Mouse (Mus musculus) limb, embryonic 14.5 days (tissue): ENCODE measurements around the gene Myo1d. TPM values are rescaled to one million over a fixed set of nuclear protein-coding genes. Genes with fewer than 3 reads are reported as not detected.

ENCODE experiments used
- ATAC-seq: fragments of 200-750 bp; cut with Nextera tagmentation; 2 replicates; pipeline ENCODE4 v1.8.0; 2017; ENCODE audit warnings: low read depth, moderate number of reproducible peaks, moderate TSS enrichment; ENCODE audit not compliant: low FRiP score
- DNase-seq: peaks from one replicate; pipeline ENCODE4 v3.0.0-alpha.2; 2015; ENCODE audit warnings: low spot score
- H3K27ac ChIP-seq: fragments of 300-500 bp; sonication (generic); replicated peaks from 2 replicates; pipeline ENCODE4 v1.5.1; 2014; ENCODE audit warnings: low read depth, mild to moderate bottlenecking, low read length, moderate library complexity, mixed read lengths
- H3K27me3 ChIP-seq: fragments of 300-500 bp; sonication (generic); 2 replicates; pipeline ENCODE4 v1.6.1; 2014; ENCODE audit warnings: low read length, mixed read lengths; ENCODE audit not compliant: control insufficient read depth, insufficient read depth
- H3K36me3 ChIP-seq: fragments of 300-500 bp; sonication (generic); 2 replicates; pipeline ENCODE4 v1.6.1; 2014; ENCODE audit warnings: mild to moderate bottlenecking, low read length, moderate library complexity, mixed read lengths; ENCODE audit not compliant: control insufficient read depth, insufficient read depth
- H3K4me1 ChIP-seq: fragments of 300-500 bp; sonication (generic); 2 replicates; pipeline ENCODE4 v1.6.1; 2014; ENCODE audit warnings: antibody characterized with exemption, low read length, mixed read lengths; ENCODE audit not compliant: control insufficient read depth, insufficient read depth
- H3K4me2 ChIP-seq: fragments of 300-500 bp; sonication (generic); replicated peaks from 2 replicates; pipeline ENCODE4 v1.6.1; 2014; ENCODE audit warnings: low read depth, mild to moderate bottlenecking, low read length, moderate library complexity; ENCODE audit not compliant: severe bottlenecking
- H3K4me3 ChIP-seq: fragments of 300-500 bp; sonication (generic); replicated peaks from 2 replicates; pipeline ENCODE4 v1.5.1; 2014; ENCODE audit warnings: low read length
- H3K9ac ChIP-seq: fragments of 300-500 bp; sonication (generic); 2 replicates; pipeline ENCODE4 v1.6.1; 2014; ENCODE audit warnings: mild to moderate bottlenecking, low read depth, low read length, moderate library complexity; ENCODE audit not compliant: severe bottlenecking
- H3K9me3 ChIP-seq: fragments of 300-500 bp; sonication (generic); 2 replicates; pipeline ENCODE4 v1.6.1; 2016; ENCODE audit warnings: low read length; ENCODE audit not compliant: control insufficient read depth
- POLR2A ChIP-seq: fragments of 200-500 bp; IDR thresholded peaks from 2 replicates; pipeline ENCODE4 v1.8.0; 2012; ENCODE audit warnings: inconsistent platforms, mild to moderate bottlenecking, moderate library complexity, borderline replicate concordance; ENCODE audit not compliant: insufficient read depth, insufficient read length; ENCODE audit errors: extremely low read depth
- WGBS: fragments of 180-500 bp; shearing (Covaris S2); extraction: QIAGEN DNeasy Blood & Tissue Kit; methylation state at CpG from one replicate; pipeline ENCODE4 v1.1.7; 2014; 5-methylcytosine and 5-hydroxymethylcytosine counted together
- polyA plus RNA-seq, 2 experiments: library from polyadenylated mRNA; depleted of rRNA in 1 of 2; stranded (reverse) in 1 of 2; unstranded in 1 of 2; fragments of >200 nt; fragmentation: Nextera tagmentation in 1 of 2; extraction: Ambion mirVana in 1 of 2; gene quantifications; 2 replicates each; pipeline versions ENCODE4 v1.2.1 to v1.2.3; 2012 to 2014

Myo1d gene
- polyA plus RNA-seq, 2 experiments: 6.6 to 8.3 TPM

DNA sequence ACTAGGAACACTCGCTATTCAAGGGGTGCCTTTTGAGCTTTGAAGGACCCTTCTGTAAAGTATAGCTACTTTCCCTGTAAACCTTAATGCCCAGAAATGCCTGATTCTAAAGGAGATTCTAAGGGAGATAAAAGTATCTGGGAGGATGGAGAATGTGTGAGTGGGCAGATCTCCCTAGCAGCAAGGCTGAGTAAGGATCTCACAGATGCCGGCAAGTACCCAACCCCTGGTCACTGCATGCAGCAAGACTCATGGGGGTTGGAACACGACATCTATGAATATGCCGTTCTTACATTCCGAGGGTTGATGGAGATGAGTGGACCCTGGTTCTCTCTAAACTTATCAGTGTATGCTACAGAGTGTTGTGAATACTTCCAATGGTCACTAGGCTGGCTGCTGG lies 286.6 kb downstream of the Myo1d start:
- WGBS: 92% methylated on average over 5 of the region's 5 CpGs
- Histone ChIP-seq H3K9ac (no peak overlapping the region), H3K9me3 (no peaks in the 10 kb centered on the region), H3K36me3 (no peaks in the 10 kb centered on the region), H3K4me1 (peaks cover 8% of the 10 kb centered on the region; the same call in 1 of the 2 replicates), H3K27me3 (no peaks in the 10 kb centered on the region), H3K4me2 (no peak overlapping the region), H3K27ac (no peak overlapping the region), H3K4me3 (no peak overlapping the region)
- no peak for TF ChIP-seq POLR2A
- ATAC-seq: no peak
- no peak for DNase-seq

DNA sequence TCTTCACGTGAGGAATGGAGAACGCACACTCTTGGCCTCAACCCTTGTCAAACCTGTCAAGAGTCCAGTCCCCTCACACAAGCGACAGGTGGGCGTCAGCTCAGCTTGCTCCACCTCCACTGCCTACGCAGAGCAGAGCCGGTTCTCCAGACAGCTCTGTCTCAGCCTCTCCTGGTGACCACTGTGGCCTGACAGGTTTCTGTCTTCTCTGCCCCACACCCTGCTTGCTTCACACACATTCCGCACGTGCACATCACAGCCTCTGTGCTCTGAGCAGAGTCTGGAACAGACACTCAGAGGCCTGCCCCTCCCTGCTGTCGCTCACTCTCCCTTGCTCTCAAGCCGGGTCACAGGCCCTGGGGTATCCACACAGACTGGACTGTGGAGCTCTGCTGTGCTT lies 289.0 kb downstream of the Myo1d start:
- ATAC-seq (no peak), DNase-seq (no peak)
- no peak for TF ChIP-seq POLR2A
- H3K9me3 ChIP-seq: no peaks in the 10 kb centered on the region
- H3K27me3 ChIP-seq: no peaks in the 10 kb centered on the region
- peaks cover 8% of the 10 kb centered on the region; the same call in 1 of the 2 replicates for H3K4me1 ChIP-seq
- H3K27ac ChIP-seq: no peak overlapping the region
- H3K4me2 ChIP-seq: no peak overlapping the region
- no peak overlapping the region for H3K9ac ChIP-seq
- no peak overlapping the region for H3K4me3 ChIP-seq
- 70% methylated on average over 10 of the region's 10 CpGs for WGBS
- H3K36me3 ChIP-seq: no peaks in the 10 kb centered on the region

DNA sequence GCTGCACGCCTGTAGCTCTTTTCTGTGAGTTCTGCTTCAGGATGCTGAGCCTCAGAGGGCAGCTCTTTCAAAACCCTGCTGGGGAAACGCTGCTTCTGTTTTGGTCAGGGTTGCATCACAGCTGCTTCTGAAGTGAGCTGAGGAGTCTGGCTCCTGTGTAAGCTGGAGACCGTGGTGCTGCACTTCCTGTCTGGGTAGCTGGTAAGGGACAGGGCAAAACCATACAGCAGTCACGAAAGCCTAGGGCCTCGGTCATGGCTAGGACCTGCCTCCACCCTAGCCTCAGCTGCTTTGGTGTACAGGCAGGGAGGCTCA lies 290.0 kb downstream of the Myo1d start:
- Histone ChIP-seq H3K36me3 (no peaks in the 10 kb centered on the region), H3K4me1 (peaks cover 8% of the 10 kb centered on the region; the same call in 1 of the 2 replicates), H3K4me3 (no peak overlapping the region), H3K9me3 (no peaks in the 10 kb centered on the region), H3K9ac (no peak overlapping the region), H3K4me2 (no peak overlapping the region), H3K27ac (0 out of 2 replicates have a peak overlapping the region, but pooled peaks have one; percentile 26), H3K27me3 (no peaks in the 10 kb centered on the region)
- ATAC-seq (no peak), DNase-seq (no peak)
- no peak for TF ChIP-seq POLR2A
- WGBS: 40% methylated on average over 5 of the region's 5 CpGs

DNA sequence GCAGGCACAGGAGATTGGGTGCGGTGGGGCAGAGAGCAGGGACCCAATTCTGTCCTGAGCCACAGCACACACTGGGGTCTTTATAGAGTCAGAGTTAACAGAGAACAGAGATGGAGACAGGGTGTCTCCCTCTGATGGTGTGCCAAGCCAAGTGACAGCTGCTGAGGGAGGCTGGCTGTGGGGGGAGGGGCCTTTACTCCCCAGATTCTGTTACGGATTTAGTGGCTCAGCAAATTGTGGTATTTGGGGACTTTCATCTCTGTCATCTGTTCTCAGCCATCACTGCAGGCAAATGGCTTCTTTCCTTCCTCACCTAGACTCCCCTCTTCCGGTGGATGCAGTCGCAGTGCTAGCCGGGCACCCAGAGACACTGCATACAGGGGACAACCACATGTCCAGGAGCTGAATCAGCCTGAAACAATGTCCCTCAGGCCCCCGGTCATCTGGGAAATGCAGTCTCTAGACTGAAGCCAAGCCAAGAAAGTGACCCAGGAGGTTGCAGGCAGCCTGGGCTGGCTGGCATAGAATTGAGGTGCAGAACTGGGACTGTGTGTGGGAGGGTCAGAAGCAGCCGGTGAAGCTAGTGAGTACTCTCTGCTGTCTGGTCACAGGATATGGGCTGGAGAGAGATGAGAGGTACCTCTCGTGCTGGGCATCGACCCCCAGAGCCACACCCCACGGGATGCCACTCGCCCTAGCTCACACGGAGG lies 290.5 kb downstream of the Myo1d start:
- DNase-seq (peak; percentile 56), ATAC-seq (peak; percentile 78)
- no peaks in the 10 kb centered on the region for H3K27me3 ChIP-seq
- WGBS: 44% methylated on average over 12 of the region's 12 CpGs
- no peak overlapping the region for H3K4me2 ChIP-seq
- H3K4me1 ChIP-seq: peaks cover 8% of the 10 kb centered on the region; the same call in 1 of the 2 replicates
- no peaks in the 10 kb centered on the region for H3K9me3 ChIP-seq
- no peak overlapping the region for H3K4me3 ChIP-seq
- no peak overlapping the region for H3K9ac ChIP-seq
- H3K36me3 ChIP-seq: no peaks in the 10 kb centered on the region
- H3K27ac ChIP-seq: 0 out of 2 replicates have a peak overlapping the region, but pooled peaks have one; percentile 26
- TF ChIP-seq POLR2A: no peak

DNA sequence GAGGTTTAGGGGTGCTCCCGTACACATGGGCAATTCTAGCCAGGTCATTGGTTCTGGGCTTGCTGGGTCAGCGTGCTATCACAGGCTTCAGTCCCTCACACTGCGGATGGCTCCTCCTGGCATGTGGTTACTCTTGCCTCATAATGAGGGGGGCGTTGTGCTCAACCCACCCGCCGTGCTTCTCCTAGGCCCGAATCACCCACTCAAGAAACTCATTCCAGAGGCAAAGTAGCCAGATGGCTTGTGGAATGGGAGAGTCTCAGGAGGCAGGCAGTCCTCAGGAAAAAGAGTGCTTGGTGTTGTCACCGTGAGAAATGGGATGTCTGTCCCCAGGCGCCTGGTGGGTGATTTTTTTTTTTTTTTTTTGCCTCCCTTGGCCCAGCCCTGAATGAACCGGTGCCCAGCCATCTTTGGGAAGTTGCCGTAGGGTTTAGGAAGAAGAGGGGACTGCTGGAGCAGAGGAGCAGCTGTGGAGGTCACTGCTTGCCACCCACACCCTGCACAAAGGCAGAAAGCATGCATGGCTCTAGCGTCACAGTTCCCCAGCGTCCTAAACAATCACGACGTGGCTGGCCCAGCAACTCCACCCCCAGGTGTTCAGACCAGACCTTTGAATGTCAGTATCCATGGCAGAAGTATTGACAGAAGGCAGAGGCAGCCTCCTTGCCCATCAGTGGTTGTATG lies 291.8 kb downstream of the Myo1d start:
- ATAC-seq: no peak

More for the DNA sequence above, 291.8 kb downstream of the Myo1d start:
- Histone ChIP-seq H3K4me2 (no peak overlapping the region), H3K4me3 (no peak overlapping the region), H3K27ac (no peak overlapping the region), H3K4me1 (peaks cover 8% of the 10 kb centered on the region; the same call in 1 of the 2 replicates), H3K9me3 (no peaks in the 10 kb centered on the region), H3K36me3 (no peaks in the 10 kb centered on the region), H3K27me3 (no peaks in the 10 kb centered on the region), H3K9ac (no peak overlapping the region)
- DNase-seq: no peak
- TF ChIP-seq POLR2A: no peak
- whole genome bisulfite sequencing: 69% methylated on average over 15 of the region's 15 CpGs
